Mouse (Mus musculus): ENCODE data around the gene Vmn1r172. TPM values are rescaled to one million over a fixed set of nuclear protein-coding genes. Genes with fewer than 3 reads are reported as not detected.
"Not testable (repeated sequence)": the region's sequence is repeated elsewhere in the genome, so short reads cannot be mapped to it uniquely, and the experiment has no call there.

The Vmn1r172 gene
- polyA plus RNA-seq (2012; rRNA removed), result not detected in 2 replicates

DNA sequence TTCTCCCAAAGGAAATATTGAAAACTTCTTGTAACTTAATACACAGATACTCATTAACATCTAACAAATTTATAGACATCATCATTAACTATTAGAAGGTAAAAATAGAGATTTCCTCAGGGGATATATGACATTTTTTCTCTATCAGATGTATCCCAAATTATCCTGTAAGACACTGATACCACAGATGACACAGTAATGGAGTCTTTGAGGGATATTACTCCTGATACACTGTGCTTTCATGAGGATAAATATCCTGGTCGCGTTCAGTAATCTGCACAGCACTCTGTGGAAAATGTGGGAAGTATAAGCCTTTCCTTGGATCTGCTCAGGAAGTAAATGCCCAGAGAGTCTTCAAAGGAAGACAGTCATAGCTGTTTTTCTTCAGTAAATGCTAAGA, at the start of gene Vmn1r172:
Gene Vmn1r172, plus strand, starts transcription at position 301 of the 400 bp plus-strand sequence.
- DNase-seq, result no peak
- H3K4me1 ChIP-seq (ENCODE audit: control insufficient read depth, insufficient read depth, low read length), result no peaks in the 10 kb centered on the region
- 61% methylated on average over 2 of the region's 2 CpGs for WGBS

DNA sequence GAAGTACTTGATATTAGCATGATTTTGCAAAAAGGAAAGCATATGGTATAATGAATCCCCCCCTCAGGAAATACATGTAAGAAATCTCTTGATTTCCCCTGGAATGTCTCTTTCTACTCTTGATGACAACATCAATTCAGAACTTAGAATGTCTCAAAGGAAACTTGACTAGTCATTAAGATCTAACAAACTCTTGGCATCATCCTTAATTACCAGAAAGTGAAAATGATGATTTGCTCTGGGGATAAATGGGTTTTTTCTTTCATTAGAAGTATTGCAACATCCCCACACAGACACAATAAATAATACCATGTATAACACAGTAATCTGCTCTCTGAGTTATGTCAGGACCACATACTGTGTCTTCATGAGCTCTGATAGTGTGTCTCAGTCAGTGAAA, 27.7 kb upstream of the Vmn1r172 start, which contains the start of gene Vmn1r171:
Gene Vmn1r171, plus strand, starts transcription at position 301 of the 400 bp plus-strand sequence.
- DNase-seq, result no peak
- no peak for TF ChIP-seq CTCF (IDR thresholded peaks at IDR 0.05; ENCODE audit: insufficient read depth, low read length)
- TF ChIP-seq POLR2A (IDR thresholded peaks at IDR 0.05; ENCODE audit: borderline replicate concordance, extremely low read depth, low read depth, low read length), result no peak
- Histone ChIP-seq H3K4me3 (replicated peaks; ENCODE audit: extremely low read depth, low read depth, low read length) (no peak within 1 kb of the TSS), H3K4me1 (ENCODE audit: control insufficient read depth, insufficient read depth, low read length) (no peaks in the 10 kb centered on the region)

More for the DNA sequence above, at the start of gene Vmn1r172:
- no peak within 1 kb of the TSS for H3K4me3 ChIP-seq (replicated peaks; ENCODE audit: extremely low read depth, low read depth, low read length)
- TF ChIP-seq CTCF (IDR thresholded peaks at IDR 0.05; ENCODE audit: insufficient read depth, low read length), result no peak
- no peak for TF ChIP-seq POLR2A (IDR thresholded peaks at IDR 0.05; ENCODE audit: borderline replicate concordance, extremely low read depth, low read depth, low read length)

DNA sequence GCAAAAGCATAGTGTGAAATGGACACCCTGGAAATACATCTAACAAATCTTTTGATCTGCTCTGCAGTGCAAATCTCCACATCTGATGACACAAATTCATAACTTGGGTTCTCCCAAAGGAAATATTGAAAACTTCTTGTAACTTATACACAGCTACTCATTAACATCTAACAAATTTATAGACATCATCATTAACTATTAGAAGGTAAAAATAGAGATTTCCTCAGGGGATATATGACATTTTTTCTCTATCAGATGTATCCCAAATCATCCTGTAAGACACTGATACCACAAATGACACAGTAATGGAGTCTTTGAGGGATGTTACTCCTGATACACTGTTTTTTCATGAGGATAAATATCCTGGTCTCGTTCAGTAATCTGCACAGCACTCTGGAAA, 42.3 kb downstream of the Vmn1r172 start, which contains the start of gene Vmn1r173:
Gene Vmn1r173, plus strand, starts transcription at position 301 of the 400 bp plus-strand sequence.
- DNase-seq; H3K4me3 ChIP-seq (replicated peaks; ENCODE audit: extremely low read depth, low read depth, low read length); H3K4me1 ChIP-seq (ENCODE audit: control insufficient read depth, insufficient read depth, low read length): not testable (repeated sequence)
- WGBS, result 35% methylated on average over 1 of the region's 1 CpGs

Other genes starting within 250 kb of the Vmn1r172 start
- gene Vmn1r167, start 151.1 kb upstream of the Vmn1r172 start, polyA plus RNA-seq (2012; rRNA removed), result not detected in 2 replicates
- not detected in 2 replicates for gene Vmn1r168, start 118.6 kb upstream of the Vmn1r172 start, polyA plus RNA-seq (2012; rRNA removed)
- not detected in 2 replicates for gene Vmn1r169, start 82.8 kb upstream of the Vmn1r172 start, polyA plus RNA-seq (2012; rRNA removed)
- gene Vmn1r170, start 52.1 kb upstream of the Vmn1r172 start, polyA plus RNA-seq (2012; rRNA removed), result not detected in 2 replicates
- not detected in 2 replicates for gene Vmn1r171, start 27.6 kb upstream of the Vmn1r172 start, polyA plus RNA-seq (2012; rRNA removed)
- not detected in 2 replicates for gene Vmn1r173, start 42.4 kb downstream of the Vmn1r172 start, polyA plus RNA-seq (2012; rRNA removed)
- gene Vmn1r174, start 94.0 kb downstream of the Vmn1r172 start, polyA plus RNA-seq (2012; rRNA removed), result not detected in 2 replicates
- not detected in 2 replicates for gene Vmn1r175, start 152.3 kb downstream of the Vmn1r172 start, polyA plus RNA-seq (2012; rRNA removed)
- not detected in 2 replicates for gene Vmn1r176, start 179.1 kb downstream of the Vmn1r172 start, polyA plus RNA-seq (2012; rRNA removed)
- gene Vmn1r177, start 208.1 kb downstream of the Vmn1r172 start, polyA plus RNA-seq (2012; rRNA removed), result not detected in 2 replicates
- not detected in 2 replicates for gene Vmn1r178, start 233.7 kb downstream of the Vmn1r172 start, polyA plus RNA-seq (2012; rRNA removed)

Data from lung, adult 2 months (tissue).